Mouse (Mus musculus): Measurements from ENCODE around the gene Cdc42ep2. TPM values are rescaled to one million over a fixed set of nuclear protein-coding genes. Genes with fewer than 3 reads are reported as not detected.
A peak's percentile ranks its signal among the peaks of the same experiment; 100 is the strongest.
"Not testable (repeated sequence)": the region's sequence is repeated elsewhere in the genome, so short reads cannot be mapped to it uniquely, and the experiment has no call there.

Cdc42ep2 gene
- total RNA-seq, 4 experiments from 2014 or later, result 4.9 to 9.6 (median 8.3) TPM

- peak; percentile 98 for DNase-seq
Measured at GRCm38 (mm10) chr19:5912103-5913006, 12.3 kb downstream of the Cdc42ep2 start.

GRCm38 (mm10) chr19:5911430-5912102 lies 13.1 kb downstream of the Cdc42ep2 start:
- no peak for DNase-seq

DNA sequence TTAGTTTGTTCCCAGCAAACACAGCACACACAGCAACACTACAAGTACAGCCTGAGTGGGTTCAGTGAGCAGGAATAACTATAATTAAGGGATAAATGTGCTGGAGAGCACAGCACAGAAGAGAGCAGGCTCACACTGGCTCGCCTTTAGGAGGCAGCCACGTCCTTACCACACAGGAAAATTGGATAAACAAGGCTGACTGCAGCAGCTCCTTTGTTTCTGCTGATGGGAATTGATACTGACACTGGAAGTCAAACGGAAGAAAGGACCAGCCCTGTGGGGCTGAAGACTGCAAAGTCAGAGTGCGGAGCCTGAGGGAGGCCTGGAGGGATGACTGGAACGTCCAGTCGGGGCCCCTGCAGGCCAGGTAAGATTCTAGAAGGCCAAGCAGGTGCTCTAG lies 14.4 kb downstream of the Cdc42ep2 start:
- no peak for DNase-seq

- DNase-seq, result no peak
Measured at GRCm38 (mm10) chr19:5907275-5907674, 17.3 kb downstream of the Cdc42ep2 start.

GRCm38 (mm10) chr19:5894002-5894678 lies 30.5 kb downstream of the Cdc42ep2 start, which contains the start of gene Tigd3:
Gene Tigd3 (minus strand): TSS chr19:5894149.
- peak; percentile 94 for DNase-seq

DNA sequence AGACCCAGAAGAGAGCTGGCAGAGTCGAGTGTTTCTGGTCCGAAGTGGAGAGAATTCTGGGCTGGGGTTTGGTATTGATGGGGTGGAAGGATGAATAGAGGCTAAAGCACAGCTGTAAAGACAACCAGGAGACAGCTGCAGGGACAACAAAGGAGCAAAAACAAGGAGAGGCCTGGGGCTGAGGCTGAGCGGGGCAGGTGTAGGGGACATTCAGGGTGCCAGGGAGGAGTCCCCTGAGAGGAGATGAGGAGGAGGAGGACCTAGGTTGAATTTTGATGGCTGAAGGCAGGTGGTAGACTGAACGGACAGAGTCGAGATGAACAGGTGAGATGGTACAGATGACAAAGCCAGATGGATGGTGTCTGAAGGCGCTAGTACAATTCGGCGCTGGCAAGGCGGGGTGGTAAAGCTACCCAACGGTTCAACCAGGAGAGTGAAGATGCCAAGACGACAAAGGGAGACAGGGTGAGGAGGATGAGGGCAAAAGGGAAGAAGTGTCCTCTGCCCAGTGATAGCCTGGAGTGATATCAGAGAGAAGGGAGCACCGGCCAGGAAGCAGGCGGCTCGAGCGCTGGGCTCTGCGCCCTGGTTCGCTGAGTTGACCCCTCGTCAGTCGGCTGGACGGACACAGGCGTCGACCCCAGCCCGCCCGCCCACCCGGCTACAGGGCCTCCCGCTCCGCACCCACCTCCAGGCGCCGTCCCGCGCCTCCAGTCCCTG lies 31.2 kb downstream of the Cdc42ep2 start:
- DNase-seq, result no peak

GRCm38 (mm10) chr19:5892735-5893134 lies 31.9 kb downstream of the Cdc42ep2 start:
- no peak for DNase-seq

DNA sequence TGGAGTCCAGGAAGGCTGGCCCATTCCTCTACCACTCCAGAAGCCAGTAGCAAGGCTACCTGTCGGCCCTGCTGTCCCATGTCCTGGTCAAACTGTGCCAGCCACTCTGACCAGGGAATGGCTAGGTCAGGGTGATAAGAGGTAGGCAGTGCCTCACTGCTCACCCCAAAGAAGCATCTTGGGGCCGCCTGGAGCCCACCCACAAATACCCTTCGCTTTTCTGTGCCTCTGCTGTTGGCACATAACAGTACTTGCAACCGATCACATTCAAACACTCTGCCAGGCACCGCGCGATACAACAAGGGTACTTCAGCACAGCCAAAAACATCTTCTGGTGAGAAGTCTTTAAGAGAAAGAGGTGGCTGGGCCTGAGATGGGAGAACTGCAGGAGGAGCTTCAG lies 32.4 kb downstream of the Cdc42ep2 start:
- no peak for DNase-seq

DNA sequence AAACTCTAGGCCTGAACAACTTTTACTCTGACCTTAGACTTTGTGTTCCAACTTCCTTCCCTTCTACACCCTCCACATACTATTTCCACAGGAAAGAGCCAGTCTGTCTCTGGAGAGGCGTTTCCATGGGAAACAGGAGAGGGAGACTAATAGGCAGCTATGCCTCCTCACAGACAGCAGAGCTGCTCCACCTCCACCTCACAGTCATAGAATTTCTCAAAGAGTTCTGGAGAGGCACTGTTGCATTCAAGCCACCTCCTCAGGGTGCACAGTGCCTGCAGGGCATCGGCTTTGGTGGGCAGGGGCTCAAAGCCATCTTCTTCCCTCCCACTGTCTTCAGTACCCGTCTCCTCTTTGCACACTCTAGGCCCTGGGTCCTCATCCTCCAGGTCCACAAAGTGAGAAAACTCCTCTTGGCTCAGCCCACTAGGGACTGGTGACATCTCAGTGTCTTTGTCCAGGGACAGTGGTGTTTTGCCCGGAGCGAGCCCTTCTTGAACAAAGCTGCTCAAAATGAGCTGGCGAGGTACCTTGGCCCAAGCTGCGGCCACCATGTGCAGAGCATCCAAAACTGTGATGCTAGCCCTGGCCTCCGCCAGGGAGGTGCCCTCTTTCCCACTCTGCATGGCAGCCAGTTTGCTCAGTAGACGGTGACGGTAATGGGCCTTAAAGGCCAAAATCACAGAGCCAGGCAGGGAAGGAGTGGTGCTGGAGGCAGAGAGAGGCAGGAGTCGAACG lies 32.9 kb downstream of the Cdc42ep2 start:
- no peak for DNase-seq

DNA sequence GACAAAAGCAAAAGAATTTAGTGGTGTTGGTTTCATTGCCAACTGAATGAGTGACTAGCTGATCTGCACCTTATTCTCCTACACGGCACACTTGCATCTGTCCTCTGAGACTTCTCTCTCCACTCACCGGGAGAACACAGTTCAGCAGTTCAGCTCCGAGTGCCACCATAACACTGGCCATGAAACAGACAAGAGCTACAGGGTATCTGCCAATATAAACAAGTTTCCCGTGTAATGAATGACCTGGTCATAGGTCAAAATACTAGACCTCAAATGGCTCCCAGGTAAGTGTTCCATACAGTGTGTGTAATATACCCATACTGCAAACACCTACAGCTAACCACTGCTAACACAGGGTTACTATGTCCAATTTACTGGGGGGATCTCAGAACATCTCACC lies 35.4 kb downstream of the Cdc42ep2 start:
- DNase-seq, result no peak

GRCm38 (mm10) chr19:5887234-5887815 lies 37.3 kb downstream of the Cdc42ep2 start:
- DNase-seq, result no peak

DNA sequence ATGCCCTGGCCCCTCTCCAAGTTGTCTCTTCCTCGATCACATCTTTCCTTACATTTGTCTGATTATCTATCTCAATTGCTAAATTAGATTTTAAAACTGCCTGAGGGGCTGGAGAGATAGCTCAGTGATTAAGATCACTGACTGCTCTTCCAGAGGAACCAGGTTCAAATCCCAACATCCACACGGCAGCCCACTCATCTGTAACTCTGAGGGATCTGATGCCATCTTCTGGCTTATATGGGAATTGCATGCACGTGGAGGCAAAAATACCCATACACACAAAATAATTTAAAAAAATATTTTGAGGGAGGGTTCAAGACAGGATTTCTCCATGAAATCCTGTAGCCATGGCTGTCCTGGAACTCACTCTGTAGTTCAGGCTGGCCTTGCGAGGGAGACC lies 38.8 kb downstream of the Cdc42ep2 start:
- DNase-seq, result no peak

GRCm38 (mm10) chr19:5883935-5884334 lies 40.7 kb downstream of the Cdc42ep2 start:
- DNase-seq, result no peak

DNA sequence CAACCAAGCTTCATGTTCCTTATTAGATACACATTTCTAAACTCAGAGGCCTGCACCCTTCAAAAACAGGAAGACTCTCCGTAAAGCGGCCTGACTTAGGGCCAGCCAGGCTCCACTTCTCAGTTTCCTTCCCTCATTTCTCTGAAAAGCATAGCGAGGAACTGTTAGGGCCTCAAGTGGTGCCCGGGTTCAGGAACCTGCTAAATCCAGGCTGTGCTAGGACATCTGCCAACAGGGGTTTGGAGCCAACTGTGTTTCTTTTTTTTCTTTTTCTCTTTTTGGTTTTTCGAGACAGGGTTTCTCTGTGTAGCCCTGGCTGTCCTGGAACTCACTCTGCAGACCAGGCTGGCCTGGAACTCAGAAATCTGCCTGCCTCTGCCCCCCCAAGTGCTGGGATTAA lies 42.5 kb downstream of the Cdc42ep2 start:
- not testable (repeated sequence) for DNase-seq

DNA sequence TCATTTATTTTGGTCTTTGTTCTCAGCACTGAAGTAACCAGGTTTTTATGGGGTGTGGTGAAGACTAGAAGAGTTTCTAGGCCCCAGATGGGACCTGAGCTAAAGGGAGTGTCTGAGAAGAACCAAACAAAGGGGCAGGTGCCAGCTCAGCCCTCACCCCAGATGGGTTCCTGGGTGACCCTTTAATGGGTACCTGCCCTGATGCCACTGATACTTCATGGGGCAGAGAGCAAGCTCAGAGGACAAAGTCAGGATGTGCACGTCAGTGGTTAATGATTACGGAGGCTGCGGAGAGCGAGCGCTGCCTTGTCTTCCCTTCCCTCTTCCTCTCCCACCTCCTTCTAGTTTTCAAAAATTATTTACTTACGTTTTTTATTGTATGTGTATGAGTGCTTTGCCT lies 43.5 kb downstream of the Cdc42ep2 start:
- DNase-seq, result no peak

DNA sequence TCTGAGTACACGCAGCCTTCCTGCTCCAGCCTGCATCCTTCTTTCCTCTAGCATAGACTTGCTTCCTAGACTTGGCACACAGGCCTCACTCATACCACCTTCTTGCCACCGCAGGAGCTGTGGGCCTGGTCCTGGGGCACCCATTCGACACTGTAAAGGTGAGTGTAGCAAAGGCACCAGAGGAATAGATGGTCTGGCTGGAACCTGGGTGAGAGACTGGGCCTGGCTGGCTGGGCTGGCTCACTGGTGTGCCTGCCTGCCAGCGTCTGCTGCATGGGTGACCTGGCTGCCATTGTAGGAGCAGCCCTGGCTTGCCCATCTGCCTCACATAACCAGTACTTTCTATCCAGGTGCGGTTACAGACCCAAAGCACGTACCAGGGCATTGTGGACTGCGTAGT lies 44.9 kb downstream of the Cdc42ep2 start:
- no peak for DNase-seq

DNA sequence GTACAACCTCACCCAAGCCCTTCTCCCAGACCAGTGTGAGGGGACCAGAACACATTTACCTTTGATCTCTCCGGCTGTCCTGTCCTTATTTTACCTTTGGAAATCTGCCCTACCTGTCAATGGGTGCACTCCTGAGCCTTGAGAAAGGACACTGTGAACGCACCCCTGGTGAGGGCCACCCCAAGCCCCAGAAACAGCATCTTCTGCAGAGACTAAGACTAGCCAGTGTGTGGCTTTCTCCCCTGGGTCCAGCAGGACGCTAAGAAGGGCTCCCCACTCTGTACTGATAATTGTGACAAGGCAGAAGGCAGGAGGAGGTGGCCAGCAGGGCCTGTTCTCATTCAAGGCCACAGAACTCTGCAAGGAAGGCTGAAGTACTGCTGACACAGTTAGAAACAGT lies 45.7 kb downstream of the Cdc42ep2 start:
- DNase-seq, result no peak

- DNase-seq, result peak; percentile 91
Measured at GRCm38 (mm10) chr19:5878362-5878722, 46.3 kb downstream of the Cdc42ep2 start.

DNA sequence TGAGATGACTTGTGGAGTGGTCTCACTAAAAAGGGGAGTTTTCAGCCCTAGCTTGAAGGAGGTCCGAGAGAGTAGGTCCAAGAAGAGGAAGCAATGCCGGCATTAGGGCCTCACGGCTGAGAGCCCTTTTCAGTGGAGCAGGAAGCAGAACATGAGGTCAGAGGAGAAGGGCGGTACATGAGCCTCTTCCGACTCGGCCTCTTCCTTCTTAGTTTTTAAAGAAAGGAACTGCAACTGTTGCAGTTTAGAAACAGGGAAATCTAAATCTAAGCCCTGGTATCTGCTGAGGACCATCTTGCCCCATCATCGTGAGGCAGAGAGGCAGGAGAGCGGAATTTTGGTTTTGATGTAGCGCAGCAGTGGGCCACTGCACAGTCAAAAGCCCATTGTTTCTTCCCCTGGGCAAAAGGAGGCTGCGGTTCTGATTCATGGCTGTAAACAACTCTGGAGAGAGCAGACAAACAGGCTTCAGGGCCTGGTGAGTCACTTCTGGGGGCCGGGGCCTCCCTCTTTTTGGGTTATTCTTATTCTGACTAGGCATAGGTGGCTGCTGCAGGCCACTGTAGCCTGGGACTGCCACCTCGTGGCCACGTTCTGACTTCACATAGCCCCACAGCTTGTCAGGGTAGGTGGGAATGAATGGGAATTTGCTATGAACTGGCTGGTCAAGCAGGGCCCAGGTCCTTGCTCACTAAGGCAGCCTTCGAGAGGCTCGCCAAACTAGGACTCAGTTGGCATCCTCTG lies 46.8 kb downstream of the Cdc42ep2 start, which contains the start of gene Slc25a45:
Gene Slc25a45, plus strand, starts transcription at position 191 of the 744 bp plus-strand sequence.
- DNase-seq, result peak; percentile 86

DNA sequence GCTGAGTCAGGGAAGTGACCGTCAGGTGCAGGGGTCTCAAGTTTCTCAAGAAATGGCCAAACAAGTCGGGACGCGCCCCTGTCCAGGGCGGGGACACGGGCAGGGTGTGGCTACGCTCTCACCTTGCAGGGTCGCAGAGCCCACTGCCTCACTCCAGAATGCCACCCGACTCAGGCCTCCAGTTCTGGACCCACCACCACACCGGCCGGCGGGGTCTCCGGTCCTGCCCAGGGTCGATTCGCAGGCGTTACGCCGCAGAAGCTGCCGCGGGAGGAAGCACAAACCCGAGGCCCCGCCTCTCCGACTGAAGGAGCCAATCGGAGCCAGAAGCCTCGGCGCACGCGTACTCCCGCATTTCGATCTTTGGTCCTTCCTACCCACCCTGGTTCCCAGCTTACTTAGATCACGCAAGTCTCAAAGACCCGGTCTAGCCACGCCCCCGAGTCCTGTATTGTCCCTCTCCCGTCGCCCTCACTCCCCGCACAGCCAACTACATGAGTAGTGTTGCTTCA lies 49.6 kb downstream of the Cdc42ep2 start, which contains the start of gene Frmd8:
Gene Frmd8, minus strand, starts transcription at position 306 of the 512 bp plus-strand sequence.
- peak; percentile 92 for DNase-seq

Measured in adrenal gland, adult 8-10 months (tissue).